Mouse (Mus musculus): ENCODE measurements around the gene Klra6.

DNA sequence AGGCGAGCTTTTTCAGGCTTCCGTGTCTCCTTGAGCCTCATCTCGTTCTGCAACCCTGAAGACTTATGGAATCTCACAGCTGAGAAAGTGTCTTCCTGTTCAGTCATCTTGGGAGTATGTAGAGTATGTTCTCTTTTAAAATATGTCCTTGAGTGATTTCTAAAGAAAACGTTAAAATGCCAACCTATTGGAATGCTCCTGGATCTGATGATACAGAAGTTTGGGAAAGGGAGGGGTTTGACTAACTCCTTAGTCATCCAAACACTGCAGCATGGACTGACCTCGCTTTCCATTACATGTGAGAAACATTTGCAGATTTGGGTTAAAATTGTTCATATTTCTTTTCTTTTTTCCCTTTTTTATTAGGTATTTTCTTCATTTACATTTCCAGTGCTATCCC lies 38.4 kb upstream of the Klra6 start:
- no peak for TF ChIP-seq POLR2A (IDR thresholded peaks at IDR 0.05; ENCODE audit: insufficient read depth, low read depth, low read length)
- no peak for TF ChIP-seq CTCF (IDR thresholded peaks at IDR 0.05)
- TF ChIP-seq EP300 (IDR thresholded peaks at IDR 0.05; ENCODE audit: insufficient read depth, low read depth, low read length): no peak
